Mouse (Mus musculus) frontal cortex, postnatal 36 days (tissue): ENCODE measurements around the gene Klk1b5.
"Not testable (repeated sequence)": the region's sequence is repeated elsewhere in the genome, so short reads cannot be mapped to it uniquely, and the experiment has no call there.

Source experiments
- DNase-seq, 2 experiments: peaks; one replicate each; pipeline ENCODE4 v3.0.0; 2022; ENCODE audit warnings: low spot score in 2 of 2

Gene Klk1b5

DNA sequence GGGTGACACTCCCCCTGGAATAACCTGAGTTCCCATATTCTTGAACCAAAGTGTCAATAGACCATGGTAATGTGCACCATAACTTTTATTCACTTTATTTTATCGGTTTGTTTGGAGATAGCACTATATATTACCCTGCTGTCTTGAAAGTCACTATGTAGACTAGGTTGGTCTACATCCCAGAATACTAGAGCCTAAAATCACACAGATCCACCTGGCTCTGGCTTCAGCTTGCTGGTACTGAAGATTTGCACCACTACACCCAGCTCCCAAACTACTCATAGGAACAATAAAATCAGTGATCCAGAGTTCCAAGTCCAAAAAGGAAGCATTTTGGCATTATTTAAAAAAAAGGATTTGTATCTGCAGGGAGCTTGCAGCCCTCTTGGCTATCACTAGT is at the start of gene Klk1b5:
Gene Klk1b5 (plus strand): TSS at position 301 of the 400 bp plus-strand sequence.
- DNase-seq = no peak

DNA sequence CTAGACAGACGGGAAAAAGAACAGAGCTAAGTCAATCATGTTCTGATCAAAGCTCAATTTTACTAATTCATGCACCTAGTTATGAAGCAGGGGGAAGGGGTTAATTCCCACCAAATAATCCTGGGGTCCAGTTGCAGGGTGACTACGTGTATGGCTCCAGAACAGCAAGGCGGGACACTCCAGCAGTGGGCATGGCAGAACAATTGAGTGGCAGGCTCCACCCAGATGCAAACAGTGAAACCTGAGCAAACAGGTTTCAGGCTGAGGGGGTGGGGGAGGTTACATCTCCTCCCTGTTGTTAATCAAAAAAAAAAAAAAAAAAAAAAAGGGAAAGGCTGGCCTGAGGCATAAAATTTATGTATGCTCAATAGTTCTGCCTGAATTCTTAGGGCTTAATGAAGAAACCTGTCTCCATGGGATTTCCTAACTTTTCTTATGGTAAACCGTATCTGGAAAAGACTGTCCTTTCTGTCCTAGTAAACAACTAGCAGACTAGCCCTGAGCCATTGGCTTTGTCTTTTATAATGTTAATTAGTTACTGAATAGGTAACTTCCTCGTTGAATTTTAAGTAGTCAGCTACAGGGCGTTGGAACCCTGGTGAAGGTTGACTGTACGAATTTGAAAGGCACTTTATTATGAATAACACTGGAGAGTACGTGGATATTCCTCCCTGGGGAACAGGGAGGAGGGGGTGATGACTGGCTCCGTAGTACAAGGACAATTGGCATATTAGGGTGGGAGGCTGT is 36.3 kb upstream of the Klk1b5 start:
- DNase-seq = no peak

- DNase-seq = not testable (repeated sequence)
Observed at GRCm38 (mm10) chr7:44186516-44186915, 29.2 kb upstream of the Klk1b5 start.

DNA sequence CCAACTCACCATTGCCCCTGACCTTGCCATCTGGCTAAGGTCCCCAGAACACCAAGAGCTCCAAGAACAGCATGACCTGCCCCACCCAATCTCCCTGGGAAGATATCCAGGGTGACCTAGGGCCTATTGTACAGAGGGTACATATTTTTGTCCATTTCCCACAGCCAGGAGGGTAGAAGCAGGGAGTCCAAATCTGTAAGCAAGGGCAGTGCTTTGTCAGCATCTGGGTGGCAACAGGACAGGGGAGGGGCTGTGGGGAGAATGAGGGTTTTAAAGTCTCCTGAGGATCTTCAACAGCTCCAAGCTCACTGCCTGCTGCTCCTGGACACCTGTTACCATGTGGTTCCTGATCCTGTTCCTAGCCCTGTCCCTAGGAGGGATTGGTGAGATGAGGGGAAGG is 27.8 kb upstream of the Klk1b5 start, which contains the start of gene Klk1b24:
Gene Klk1b24 (plus strand): TSS at position 301 of the 400 bp plus-strand sequence.
- DNase-seq = not testable (repeated sequence)

DNA sequence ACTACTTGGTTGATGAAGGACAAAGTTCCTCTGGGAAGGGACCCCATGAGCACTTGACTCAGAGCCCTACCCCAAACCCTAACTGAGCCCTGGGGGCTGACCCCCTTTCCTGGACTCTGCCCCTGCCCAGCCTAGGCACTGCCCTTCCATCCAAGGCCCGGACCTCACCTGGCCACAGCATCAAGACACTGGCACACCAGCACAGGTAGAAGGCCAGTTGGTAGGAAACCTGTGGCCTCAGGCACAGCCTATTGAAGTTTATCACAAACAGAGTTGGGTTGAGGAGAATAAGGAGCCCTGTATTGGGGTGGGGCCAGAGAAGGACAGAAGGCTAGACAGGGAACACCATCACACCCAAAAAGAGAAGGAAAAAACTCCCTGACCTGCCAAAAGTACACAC is 22.3 kb upstream of the Klk1b5 start:
- not testable (repeated sequence) for DNase-seq

DNA sequence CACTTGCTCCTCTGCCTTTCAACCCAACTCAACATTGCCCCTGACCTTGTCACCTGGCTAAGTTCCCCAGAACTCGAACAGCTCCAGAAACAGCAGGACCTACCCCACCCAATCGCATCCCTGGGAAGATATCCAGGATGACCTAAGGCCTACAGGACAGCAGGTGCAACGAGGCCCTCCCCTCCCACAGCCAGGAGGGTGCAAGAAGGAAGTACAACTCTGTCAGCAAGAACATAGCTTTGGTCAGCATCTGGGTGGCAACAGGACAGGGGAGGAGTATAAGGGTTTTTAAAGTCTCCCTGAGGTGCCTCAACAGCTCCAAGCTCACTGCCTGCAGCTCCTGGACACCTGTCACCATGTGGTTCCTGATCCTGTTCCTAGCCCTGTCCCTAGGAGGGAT is 17.9 kb upstream of the Klk1b5 start, which contains the start of gene Klk1b3:
Gene Klk1b3 (plus strand): TSS at position 301 of the 400 bp plus-strand sequence.
- DNase-seq = no peak

DNA sequence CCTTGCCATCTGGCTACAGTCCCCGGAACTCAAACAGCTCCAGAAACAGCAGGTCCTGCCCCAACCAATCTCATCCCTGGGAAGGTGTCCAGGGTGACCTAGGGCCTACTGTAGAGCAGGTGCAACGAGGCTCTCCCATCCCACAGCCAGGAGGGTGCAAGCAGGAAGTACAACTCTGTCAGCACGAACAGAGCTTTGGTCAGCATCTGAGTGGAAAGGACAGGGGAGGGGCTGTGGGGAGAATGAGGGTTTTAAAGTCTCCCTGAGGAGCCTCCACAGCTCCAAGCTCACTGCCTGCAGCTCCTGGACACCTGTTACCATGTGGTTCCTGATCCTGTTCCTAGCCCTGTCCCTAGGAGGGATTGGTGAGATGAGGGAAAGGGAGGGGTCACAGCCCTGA is 8.6 kb upstream of the Klk1b5 start, which contains the start of gene Klk1b4:
Gene Klk1b4 (plus strand): TSS at position 301 of the 400 bp plus-strand sequence.
- not testable (repeated sequence) for DNase-seq

DNA sequence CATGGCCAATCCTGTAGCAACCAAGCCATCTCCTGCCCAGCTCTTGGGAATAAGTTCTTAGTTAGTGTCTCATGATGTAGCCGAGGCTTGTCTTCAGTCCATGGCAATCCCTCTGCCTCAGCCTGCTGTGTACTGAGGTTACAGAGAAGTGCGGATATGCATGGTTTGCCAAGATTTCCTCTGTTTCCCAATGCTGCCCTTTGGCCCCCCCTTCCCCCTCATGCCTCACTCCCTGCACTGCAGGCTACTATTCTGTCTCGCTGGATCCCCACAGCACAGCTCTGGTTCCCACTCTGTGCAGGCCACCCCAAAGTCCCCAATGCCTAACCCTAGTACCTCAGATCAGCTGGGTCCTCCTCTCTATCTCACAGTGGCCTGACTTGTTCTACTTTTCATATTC is 7.4 kb upstream of the Klk1b5 start:
- no peak for DNase-seq

DNA sequence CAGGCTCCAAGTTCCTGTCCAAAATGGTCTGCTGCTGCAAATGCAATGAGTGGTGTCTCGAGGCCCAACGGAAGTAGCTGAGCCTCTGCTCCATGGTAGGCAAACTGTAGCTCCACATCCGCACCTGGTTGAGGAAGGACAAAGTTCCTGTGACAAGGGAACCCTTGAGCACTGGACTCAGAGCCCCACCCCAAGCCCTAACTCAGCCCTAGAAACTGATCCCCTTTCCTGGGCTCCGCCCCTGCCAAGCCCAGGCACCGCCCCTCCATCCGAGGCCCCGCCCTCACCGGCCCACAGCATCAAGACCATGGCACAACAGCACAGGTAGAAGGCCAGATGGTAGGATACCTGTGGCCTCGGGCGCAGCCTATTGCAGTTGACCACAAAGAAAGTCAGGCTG is 5.9 kb downstream of the Klk1b5 start:
- not testable (repeated sequence) for DNase-seq

GRCm38 (mm10) chr7:44222335-44222734 is 6.6 kb downstream of the Klk1b5 start:
- not testable (repeated sequence) for DNase-seq

DNA sequence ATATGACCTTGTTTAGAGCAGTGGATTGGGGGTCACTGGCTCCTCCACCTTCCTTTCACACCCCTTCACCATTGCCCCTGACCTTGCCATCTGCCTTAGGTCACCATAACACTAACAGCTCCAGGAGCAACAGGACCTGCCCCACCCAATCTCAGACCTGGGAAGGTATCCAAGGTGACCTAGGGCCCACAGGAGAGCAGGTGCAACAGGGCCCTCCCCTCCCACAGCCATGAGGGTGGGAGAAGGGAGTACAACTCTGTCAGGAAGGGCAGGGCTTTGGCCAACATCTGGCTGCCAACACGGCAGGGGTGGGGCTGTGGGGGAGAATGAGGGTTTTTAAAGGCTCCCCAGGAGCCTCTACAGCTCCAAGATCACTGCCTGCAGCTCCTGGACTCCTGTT is 9.3 kb downstream of the Klk1b5 start, which contains the start of gene Klk1:
Gene Klk1 (plus strand): TSS at position 285 of the 400 bp plus-strand sequence.
- DNase-seq = no peak

- DNase-seq = no peak
Observed at GRCm38 (mm10) chr7:44235909-44236308, 20.2 kb downstream of the Klk1b5 start, which contains the start of gene Gm36864. Gene Gm36864 (plus strand): TSS chr7:44236177.

DNA sequence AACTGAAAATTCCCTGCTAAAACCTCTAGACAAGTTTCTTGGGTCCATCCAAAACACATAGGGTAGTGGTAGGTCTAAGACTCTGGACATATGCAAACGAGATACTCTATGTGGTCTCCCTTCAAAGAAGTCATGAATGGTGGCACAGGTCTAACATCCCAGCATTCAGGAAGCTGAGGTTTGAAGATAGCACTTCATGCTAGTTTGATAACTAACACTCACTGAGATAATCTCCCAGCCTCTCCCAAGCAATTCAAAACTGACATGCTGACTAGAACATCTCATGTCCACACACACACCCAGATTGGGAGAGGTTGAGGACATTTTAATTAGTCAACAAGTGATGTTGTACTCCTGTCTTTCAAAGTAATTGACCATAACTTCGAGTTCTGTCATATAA is 24.2 kb downstream of the Klk1b5 start:
- no peak for DNase-seq

DNA sequence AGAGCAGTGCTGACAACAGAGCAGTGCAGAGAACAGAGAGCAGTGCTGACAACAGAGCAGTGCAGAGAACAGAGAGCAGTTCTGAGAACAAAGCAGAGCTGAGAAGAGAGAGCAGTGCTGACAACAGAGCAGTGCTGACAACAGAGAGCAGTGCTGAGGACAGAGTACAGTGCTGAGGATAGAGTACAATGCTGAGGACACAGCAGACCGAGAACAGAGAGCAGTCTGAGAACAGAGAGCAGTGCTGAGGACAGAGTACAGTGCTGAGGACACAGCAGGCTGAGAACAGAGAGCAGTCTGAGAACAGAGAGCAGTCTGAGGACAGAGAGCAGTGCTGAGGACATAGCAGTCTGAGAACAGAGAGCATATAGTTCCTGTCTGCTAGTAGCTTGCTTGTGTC is 25.0 kb downstream of the Klk1b5 start:
- no peak for DNase-seq

DNA sequence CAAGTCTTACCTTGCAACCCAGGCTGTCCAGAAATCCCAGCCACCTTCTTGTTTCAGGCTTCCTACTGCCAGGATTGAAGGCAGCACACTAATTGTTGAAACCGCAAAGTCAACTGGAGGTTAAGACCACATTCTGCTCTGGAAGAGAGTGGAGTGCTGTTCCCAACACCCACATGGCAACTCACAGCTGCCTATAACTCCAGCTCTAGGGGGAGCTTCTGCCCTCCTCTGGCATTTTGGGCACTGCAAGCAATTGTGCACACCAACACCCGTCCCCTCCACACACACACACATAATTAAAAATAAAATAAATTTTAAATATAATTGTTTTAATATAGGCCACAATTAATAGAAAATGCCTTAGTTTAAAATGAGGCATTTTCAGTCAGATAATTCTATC is 25.4 kb downstream of the Klk1b5 start:
- DNase-seq = no peak

DNA sequence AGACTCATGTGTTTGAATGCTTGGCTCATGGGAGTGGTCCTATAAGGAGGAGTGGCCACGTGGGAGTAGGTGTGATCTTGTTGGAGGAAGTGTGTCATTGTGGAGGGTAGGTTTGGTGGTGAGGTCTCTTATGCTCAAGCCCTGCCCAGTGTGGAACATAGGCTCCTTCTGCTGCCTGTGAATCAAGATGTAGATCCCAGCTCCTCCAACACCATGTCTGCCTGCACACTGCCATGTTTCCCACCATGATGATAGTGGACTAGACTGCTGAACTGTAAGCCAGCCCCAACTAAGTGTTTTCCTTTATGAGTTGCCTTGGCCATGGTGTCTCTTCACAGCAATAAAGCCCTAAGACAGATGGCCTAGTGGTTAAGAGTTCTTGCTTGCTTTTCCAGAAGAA is 28.3 kb downstream of the Klk1b5 start:
- no peak for DNase-seq

- DNase-seq = peak; percentile 92 to 94
Observed at GRCm38 (mm10) chr7:44246055-44246983, 30.6 kb downstream of the Klk1b5 start, which contains the start of the genes 1700028J19Rik and 2410002F23Rik. Gene 1700028J19Rik (minus strand): TSS chr7:44246695. Gene 2410002F23Rik (plus strand): TSS chr7:44246722.

GRCm38 (mm10) chr7:44246984-44247470 is 31.3 kb downstream of the Klk1b5 start:
- peak; percentile 45 to 58 for DNase-seq

DNA sequence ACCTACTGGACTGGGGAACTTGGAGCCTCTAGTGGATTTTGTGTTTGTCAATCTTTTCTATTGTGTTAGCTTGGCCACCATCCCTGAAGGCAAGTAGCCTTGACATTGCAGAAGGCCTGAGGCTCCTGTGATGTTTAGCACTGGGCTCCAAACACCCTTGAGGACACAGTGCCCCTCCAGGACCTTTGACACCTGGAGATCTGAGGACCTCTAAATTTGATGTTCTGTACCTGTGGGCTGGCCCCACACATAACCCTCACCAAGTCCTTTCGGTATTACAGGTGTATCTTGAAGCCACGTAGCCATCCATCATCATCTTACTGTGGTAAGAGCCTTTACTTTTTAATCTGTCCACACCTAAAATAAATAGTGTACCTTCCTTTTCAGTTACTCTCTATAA is 32.2 kb downstream of the Klk1b5 start:
- DNase-seq = no peak

- no peak for DNase-seq
Observed at GRCm38 (mm10) chr7:44249248-44249647, 33.5 kb downstream of the Klk1b5 start.

DNA sequence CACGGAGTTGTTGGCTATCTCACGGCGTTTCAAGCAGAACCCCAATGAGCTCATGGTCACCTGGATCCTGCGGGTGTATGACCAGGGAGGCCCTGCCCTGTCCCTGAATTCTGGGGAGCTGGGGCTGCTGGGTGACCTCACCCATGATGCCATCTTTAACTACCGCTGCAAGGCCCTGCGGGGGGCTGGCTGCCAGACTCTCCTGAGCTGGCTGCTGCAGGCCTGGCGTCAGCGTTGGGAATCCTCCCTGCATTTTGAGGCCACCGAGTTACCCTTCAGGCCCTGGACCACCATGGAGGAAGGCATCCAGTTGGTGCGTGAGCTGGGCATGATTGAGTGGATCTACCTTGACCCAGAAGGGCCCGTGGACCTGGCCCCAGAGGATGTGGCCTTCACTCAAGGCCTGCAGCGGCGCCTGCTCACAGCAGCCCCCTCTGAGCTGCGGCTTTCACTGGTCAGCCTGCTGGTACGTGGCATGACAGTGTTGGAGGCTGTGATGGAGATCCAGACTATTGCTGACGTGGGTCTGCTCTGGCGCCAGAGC is 35.1 kb downstream of the Klk1b5 start:
- DNase-seq = not testable (repeated sequence)
